Mouse (Mus musculus): ENCODE data around the gene Arl5c.

The Arl5c gene

DNA sequence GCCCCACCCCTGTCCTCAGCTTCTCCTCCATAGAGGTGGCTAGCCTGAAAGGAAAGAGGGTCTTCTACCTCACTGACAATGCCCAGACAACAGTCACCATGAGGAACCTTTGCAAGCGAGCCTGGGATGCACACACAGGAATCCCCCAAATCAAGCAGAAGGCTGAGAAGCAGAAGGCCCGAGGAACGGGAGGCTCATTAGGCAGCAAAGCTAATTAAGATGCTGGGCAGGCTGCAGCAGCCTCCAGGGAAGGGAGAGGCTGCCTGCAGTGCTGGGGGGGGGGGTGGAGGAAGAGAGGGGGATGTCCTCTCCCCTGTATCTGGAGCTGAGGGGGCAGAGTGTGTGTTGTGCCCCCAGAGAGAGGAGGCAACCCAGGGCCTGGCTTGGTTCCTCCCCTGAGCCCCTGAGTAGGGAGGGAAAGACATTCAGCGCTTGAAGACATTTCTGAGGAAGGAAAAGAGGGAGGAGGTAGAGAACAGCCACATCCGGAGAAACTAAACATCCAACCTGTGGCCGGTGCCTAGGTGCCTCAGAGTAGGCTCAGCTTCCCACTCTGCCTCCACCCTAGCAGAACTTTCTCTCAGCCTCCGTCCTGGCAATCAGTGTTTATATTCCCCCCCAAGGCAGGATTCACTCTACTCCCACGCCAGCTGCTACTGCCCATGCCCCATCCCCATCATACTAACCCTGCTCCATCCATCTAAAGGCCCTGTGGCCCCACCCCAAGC, 24.1 kb upstream of the Arl5c start:
- DNase-seq (ENCODE audit: low read depth), result no peak

DNA sequence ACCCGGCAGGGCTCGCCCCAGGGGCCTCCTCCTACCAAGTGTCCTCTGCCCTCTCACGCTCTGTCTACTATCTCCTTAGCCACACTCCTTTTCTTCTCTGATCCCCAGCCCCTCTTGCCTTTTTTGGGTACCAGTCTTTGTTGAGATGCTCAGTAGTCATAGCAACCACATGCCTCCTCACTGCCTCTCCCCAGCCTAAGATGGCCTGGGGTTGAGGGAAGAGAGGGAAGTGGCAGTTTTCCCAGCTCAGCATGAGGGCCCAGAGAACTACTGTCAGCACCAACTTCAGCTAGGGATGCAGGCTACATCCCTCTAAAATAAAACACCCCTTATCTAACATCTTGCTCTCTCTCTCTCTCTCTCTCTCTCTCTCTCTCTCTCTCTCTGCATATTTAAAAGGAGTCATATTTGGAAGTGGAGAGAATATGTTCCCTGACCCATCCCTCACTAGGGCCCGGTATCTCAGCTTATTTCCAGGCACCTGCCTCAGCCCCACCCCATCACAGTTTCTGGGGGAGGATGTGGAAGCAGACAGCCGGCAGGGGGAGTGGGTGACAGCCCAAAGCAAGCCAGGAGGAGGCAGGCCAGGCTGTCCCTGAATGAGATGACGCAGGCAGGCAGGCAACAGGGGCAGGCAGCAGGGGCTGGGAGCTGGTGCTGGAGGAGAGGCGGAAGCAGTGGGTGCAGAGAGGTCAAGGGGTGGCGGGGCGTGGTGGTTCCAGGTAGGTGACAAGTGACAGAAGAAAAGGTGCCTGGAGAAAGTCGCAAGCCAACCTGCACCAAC, 23.1 kb upstream of the Arl5c start:
- DNase-seq (ENCODE audit: low read depth), result no peak

DNA sequence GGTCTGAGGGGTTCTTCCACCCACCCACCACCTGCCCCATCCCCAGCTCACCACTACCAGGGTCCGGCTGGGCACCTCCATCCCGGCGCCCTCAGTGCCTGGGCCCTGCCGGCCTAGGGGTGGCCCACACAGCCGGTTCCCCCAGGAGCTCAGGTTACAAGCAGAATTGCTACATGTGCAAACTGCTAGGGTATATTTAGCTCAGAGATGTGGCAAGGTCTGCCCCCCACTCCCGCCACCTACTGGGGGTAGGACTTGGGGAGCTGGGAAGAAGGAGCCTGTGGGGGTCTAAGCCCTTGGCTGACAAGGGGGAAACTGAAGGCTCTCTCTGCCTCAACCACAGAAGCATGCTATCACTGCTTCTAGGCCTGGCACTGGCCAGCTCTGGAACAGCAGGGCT, 22.2 kb upstream of the Arl5c start:
- DNase-seq (ENCODE audit: low read depth), result no peak

DNA sequence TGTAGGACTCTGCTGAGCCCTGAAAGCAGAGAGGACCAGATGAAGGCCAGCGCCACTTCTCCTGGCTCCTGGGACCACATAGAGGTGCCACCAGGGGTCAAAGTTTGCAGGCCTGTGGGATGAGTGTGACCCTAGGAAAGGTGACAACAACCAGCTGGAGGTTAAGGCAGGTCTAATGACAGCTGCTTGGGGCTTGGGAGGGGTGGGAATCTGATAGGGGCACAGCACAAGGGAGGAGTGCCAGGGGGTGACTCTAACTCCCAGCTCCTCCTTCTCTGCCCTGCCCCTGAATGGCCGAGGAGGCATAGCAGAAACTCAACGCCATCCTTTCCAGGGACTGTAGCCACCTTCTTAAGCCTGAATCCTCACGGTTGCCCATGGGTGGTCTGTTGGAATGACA, 20.8 kb upstream of the Arl5c start:
- no peak for DNase-seq (ENCODE audit: low read depth)

DNA sequence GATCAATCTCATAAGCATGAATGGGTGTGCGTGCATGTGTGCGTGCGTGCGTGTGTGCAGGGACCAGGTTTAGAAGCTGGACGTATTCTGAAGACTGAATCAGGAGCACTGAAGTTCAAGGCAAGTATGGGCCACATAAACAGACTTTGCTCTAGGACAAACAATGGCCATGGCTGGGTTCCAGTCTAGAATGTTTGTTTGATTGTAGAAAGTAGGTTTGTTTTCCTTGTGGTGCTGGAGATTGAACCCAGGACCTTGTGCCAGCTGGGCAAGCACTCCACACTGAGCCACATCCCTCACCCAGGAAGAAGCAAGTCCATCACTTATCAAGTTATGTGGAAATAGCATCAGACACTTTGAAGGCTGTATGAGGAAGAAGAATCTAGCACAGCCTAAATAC, 20.2 kb upstream of the Arl5c start:
- DNase-seq (ENCODE audit: low read depth), result no peak

DNA sequence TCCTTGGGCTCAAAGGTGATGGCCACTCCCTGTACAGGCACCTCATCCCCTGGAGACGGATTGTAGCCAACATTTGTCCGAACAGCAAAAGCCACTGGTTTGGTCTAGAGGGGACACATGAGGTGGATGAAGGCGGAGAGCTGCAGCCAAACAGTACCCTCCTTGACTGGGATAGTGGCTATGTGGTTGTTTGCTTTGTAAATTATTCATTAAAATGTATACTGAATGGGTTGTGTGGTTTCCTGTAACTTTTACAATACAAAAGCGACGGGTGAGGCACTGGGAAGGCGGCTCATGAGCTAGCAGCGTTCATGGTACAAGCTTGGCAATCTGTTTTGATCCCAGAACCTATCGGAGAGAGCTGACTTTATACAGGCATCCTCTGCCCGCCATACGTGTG, 16.9 kb upstream of the Arl5c start:
- DNase-seq (ENCODE audit: low read depth), result no peak

DNA sequence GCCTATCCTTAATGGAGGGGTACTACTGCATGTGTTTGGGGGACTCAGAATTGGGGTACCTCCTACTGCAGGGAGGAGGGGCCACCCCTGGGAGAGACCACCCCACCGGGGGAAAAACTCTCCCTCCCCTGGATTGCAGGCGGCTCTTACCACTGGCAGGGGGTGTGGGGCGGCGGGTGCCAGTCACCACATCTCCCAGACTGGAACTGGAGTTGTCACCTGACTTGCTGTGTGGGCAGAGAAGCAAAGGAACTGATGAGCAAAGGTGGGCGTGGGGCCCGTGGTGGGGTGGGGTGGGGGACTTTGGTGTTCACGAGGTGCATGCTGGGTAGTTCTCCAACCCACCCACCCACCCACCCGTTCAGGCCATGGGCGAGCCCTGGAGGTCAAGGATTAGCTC, 15.7 kb upstream of the Arl5c start:
- DNase-seq (ENCODE audit: low read depth), result no peak

DNA sequence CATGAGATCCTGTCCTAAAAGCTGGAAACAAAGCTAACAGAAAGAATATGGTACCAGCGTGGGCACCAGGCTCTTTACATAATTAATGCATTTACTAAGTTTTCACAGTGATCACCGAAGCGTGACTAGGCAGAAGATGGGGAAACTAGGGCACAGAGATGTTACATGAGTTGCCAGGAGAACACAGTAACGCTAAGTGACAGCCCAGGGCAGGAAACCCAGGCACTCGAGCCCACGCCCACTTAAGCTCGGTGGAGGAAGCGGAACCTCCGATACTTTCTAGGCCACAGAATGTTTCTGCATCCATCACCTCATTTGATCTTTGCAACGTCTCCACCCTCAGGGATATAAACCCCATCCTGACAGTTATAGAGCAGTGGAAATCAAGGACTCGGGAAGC, 12.1 kb upstream of the Arl5c start:
- no peak for DNase-seq (ENCODE audit: low read depth)

DNA sequence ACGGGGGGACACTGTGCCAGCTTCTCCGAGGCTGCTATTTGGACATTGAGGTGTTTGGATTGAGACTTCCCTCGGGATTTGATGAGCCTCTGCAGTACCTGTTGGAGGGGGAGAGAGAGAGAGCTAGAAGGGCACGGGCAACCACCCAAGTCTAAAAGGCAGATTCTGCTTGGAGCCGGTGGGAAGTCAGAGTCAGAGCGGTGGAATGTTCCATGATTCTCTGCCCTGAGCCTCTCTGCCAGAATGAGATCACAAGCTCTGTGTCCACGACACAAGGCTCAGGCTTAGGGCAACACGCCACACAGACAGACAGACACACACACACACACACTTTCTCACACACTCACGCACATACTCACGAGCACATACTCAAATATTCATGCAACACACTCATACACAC, 9.7 kb upstream of the Arl5c start:
- DNase-seq (ENCODE audit: low read depth), result peak; percentile 88

DNA sequence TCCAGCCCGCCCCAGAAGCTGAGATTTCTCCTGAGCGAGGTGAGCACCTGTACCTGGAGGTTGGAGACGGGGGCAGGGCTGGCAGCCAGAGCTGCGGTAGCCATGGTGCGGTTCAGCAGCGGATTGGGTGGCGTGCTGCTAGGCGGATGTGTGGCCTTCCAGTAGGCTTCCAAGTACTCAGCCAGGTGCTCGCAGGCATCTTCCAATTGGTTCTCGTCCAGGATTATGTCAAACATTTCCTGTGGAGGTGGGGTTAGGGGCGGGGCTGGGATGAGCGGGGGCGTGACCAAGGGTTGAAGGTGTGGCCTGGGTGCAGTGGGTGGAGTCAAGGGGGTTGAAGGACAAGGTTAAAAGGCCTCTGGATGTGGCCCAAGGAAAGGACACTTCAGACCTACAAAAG, 9.1 kb upstream of the Arl5c start:
- DNase-seq (ENCODE audit: low read depth), result no peak

DNA sequence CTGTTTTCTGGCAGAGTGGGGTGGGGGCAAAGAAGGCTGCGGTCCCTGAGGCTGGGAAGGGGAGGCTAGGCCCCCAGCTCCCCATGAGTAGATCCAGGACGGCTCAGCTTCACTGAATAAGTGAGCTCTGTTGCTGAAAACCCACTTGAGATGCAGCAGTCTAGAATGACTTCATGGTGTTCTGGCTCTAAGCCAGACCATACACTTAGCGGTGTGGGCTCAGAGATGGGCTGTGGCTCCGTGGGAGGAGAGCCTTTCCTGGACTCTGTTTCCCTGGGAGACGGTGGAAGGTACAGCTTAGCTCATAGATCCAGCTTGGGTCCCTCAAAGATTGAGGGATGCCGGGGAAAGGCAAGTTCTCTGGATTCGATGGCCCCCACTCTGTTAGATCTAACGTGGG, 8.2 kb upstream of the Arl5c start:
- peak; percentile 52 for DNase-seq (ENCODE audit: low read depth)

DNA sequence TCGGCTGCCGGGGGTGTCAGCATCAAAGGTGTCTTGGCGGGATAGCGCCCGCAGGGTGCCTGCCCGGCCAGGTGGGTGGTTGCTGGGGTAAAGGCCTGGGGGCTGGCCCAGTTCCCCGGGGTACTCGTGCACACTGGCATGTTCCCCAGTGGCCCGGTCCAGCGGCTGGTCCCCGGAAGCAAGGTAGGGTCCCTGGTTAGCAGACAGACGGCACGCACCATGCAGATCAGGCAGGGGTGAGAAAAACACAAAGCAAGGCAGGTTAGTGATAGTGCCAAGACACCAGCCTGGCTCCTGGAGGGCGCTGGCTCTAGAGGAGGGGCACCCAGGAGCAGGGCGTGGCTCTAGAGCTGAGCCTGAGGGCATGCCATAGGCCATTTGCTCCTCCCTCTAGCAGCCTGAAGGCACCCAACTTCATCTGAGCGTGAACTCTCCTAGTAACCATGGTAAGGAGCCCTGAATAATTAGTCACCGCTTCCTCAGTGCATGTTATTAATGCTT, 7.2 kb upstream of the Arl5c start:
- no peak for DNase-seq (ENCODE audit: low read depth)

DNA sequence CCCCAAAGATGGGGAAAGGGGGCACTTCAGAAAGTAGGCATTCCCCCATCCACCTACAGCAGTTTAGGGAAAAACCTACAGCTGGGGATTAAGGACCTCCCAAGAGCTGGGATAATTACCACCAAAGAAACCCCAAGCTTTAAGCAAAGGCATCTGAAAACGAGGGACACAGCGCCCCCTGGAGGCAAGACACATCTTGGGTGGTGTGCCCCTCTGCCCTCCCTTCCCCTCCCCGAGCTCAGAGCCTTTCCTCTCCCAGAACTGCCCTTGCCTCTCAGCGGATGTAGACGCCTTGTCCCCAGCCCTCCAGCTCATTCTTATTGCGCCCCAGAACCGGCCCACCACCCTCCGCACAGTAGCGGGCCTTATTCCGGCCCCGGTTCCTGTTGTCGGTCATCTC, 6.6 kb upstream of the Arl5c start:
- peak; percentile 76 for DNase-seq (ENCODE audit: low read depth)

DNA sequence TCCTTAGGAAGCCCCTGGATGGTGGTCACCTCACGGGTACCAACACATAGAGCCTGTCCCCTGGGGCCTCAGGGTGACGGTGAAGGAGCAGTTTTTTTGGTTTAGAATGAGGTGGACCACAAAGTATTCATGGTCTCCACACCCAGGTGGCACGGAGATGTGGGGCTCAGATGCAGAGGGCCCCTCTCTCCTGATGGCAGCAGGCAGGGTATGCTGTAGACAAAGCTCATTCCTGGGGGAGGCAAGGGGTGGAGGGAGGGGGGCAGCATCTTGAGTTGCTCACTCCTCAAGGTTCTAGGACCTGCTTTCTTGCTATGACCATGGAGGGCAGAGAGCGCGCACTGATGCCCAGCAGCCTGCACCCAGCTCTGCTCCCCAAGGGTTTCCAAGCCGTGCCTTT, 6.0 kb upstream of the Arl5c start:
- DNase-seq (ENCODE audit: low read depth), result no peak

DNA sequence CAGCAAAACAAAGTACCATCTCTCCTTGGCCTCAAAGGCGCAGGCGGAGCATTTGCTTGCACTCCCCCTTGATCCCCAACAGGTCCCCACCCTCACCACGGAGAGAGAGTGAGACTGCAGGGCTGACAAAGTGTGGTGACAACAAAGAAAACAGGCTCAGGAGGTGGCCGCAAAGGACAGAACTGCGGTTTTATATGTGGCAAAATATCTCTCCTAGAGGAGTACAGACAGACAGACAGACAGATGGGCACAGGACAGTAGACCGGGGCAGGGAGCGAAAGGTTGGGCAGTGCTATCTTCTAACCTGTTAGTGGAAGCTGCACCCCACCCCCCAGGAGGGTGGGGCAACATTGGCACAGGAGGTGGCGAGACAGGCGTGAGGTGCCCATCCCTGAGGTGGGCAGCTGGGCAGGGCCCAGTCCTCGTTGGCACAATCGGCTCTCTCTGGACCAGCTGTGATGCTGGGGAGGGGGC, 5.4 kb upstream of the Arl5c start:
- DNase-seq (ENCODE audit: low read depth), result no peak

DNA sequence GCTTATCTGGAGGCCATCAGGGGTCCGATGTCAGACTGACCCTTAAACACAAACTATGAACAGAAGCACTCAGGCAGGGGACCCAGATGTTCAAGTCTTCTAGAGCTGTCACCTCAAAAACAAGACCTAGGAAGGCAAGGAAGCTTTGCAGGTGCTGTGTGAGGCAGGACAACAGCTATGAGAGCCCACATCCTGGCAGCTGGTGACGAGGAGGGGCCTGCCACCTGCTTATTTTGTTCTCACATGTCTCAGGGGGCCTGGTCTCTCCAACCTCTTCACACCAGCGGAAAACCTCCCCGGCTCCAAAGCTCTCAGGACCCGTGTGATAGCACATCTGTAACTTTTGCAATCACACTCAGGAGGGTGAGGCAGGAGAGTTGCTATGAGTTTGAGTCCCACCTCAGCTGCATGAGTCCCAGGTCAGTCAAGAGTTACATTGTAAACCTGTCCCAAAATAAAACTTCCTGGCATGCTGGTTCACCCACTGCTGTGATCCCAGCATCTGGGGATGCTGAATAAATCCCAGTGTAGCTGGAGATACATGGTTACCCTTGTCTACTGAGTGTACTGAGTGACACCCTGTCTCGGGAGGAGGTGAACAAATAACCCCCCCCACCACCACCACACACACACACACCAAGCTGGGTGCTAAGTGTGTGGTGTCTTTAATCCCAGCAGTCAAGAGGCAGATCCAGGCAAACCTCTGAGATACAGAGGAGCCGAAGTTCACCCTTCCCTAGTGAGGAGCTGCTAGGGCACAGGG, 4.6 kb upstream of the Arl5c start:
- DNase-seq (ENCODE audit: low read depth), result no peak

DNA sequence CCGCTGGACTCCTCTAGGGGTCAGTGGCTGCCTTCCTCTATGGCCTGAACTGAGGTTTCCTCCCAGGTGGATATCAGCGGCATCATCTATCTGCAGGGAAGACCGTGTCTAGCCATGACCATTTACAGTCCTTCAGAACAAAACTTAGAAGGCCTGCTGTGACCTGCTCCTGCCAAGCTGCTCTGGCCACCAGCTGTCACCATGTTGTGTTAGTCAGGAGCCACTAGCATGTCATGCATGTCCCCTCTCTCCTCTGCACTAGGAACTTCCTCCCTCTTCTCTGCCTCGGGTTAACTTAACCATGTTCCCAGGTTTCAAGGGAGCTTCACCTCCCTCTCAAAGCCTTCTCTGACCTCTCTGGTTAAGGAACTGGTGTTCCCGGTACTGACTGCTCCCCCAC, 3.8 kb upstream of the Arl5c start:
- DNase-seq (ENCODE audit: low read depth), result no peak

DNA sequence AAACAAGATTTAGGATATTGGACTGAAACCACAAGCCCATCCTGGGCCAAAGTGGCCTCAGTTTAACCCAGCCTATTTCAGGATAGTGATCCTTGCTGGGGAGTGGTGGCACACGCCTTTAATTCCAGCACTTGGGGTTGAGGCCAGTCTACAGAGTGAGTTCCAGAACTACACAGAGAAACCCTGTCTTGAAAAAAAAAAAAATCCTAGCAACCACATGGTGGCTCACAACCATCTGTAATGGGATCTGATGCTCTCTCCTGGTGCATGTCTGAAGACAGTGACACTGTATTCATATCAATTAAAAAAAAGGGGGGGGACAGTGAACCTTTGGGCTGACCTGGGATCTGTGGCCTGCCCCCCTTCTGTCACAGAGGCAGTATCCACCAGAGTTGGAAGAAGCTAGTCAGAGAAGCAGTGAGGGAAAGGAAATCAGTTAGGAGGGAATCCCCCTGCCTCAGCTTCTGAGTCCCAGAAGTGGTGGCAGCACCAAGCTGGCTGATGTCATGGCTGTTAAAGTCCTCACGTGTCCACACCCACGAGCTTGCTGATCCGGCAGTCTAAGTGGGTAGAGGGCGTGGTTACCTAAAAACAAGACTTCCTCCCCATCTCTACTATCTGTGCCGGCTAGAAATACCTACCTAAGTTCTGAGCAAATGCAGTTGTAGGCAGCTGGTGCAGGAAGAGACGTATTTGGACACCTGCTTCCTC, 3.1 kb upstream of the Arl5c start:
- no peak for DNase-seq (ENCODE audit: low read depth)

DNA sequence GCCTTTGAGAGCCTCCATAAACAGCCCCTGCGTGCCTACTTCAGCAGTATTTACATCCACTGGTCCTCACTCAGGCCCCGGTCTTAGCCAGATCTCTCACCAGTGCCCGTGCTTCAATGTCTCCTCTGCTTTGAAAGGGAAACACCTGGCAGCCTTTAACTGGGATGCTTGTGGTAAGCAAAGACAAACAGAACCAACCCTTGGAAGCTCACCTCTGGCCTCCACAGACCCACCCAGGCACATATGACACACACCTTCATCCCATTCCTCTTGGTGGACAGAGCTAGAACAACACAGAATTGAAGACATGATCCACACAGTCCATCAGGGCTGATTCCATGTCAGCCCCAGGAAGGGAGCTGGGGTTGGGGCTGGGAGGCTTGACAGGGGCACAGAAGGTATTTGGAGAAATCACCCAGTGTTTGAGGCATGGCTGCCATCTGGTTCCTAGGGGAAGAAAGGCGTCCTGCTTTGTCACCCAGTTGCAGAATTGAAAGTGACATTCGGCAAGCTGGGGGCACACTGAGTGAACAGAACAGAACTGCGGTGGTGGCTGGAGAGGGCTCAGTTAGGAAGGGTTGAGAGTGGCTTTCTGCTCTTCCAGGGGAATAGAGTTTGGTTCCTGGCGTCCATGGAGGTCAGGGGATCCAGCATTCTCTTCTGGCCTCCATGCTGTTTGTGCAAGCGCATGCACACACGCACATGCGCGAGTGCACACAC, 2.3 kb upstream of the Arl5c start:
- DNase-seq (ENCODE audit: low read depth), result no peak

DNA sequence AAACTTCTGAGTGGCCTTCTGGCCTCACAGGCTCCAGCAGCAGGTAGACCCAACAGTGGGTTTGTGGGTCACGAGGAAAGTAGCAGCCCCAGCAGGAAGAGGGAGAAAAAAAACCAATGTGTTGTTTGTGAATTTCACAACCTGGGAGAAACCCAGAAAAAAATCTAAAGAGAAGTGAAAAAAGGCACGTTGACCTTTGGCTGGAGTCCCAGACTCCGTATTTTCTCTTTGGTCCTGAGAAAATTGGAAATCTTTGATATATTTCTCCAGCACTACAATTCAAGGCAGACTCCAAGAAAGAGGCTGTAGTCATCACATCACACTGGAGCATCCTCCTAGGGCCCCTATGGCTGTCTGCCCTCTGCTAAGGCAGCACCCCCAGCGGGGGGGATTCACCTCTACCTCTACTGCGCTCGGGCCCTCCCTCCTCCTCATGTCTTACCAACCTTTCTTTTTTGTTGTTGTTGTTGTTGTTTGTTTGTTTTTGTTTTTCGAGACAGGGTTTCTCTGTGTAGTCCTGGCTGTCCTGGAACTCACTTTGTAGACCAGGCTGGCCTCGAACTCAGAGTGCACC, 1.5 kb upstream of the Arl5c start:
- peak; percentile 41 for DNase-seq (ENCODE audit: low read depth)

DNA sequence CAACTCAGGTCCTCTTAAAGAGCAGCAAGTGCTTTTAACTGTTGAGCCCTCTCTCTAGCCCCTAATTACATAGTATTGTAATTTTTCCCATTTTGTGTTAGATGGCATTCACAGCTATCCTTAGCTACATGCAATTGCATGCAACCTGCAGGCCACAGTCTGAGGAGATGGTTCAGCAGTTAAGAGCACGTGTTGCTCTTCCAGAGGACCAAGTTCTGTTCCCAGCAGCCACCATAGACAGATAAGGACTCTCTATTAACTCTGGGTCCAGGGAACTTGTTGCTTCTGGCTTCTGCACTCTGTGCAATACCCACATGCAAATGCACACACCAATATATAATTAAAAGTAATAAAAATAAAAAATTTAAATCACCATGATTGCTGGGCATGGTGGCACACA, 710 bp upstream of the Arl5c start:
- no peak for DNase-seq (ENCODE audit: low read depth)

Measured in NIH3T3 (cell line).